Mouse (Mus musculus) midbrain, embryonic 15.5 days (tissue): Measurements from ENCODE around the gene Pawr. TPM values are rescaled to one million over a fixed set of nuclear protein-coding genes. Genes with fewer than 3 reads are reported as not detected.

Source experiments
- ATAC-seq: fragments of 200-750 bp; cut with Nextera tagmentation; replicated peaks from 2 replicates; pipeline ENCODE4 v1.8.0; 2017; ENCODE audit warnings: moderate TSS enrichment
- H3K27ac ChIP-seq: fragments of 300-500 bp; sonication (generic); 2 replicates; pipeline ENCODE4 v1.5.1; 2015; ENCODE audit warnings: mild to moderate bottlenecking, inconsistent platforms
- H3K27me3 ChIP-seq: fragments of 300-500 bp; sonication (generic); replicated peaks from 2 replicates; pipeline ENCODE4 v1.6.1; 2015; ENCODE audit warnings: inconsistent platforms
- H3K36me3 ChIP-seq: fragments of 300-500 bp; sonication (generic); replicated peaks from 2 replicates; pipeline ENCODE4 v1.6.1; 2015; ENCODE audit warnings: inconsistent platforms
- H3K4me1 ChIP-seq: fragments of 300-500 bp; sonication (generic); 2 replicates; pipeline ENCODE4 v1.6.1; 2015; ENCODE audit warnings: inconsistent platforms
- H3K4me2 ChIP-seq: fragments of 300-500 bp; sonication (generic); 2 replicates; pipeline ENCODE4 v1.6.1; 2015; ENCODE audit warnings: inconsistent platforms, mild to moderate bottlenecking, moderate library complexity
- H3K4me3 ChIP-seq: fragments of 300-500 bp; sonication (generic); 2 replicates; pipeline ENCODE4 v1.5.1; 2015; ENCODE audit warnings: mild to moderate bottlenecking, inconsistent platforms
- H3K9ac ChIP-seq: fragments of 300-500 bp; sonication (generic); 2 replicates; pipeline ENCODE4 v1.6.1; 2015; ENCODE audit warnings: mild to moderate bottlenecking, inconsistent platforms
- H3K9me3 ChIP-seq: fragments of 300-500 bp; sonication (generic); 2 replicates; pipeline ENCODE4 v1.6.1; 2016; ENCODE audit warnings: inconsistent platforms
- WGBS: fragments of 180-500 bp; shearing (Covaris S2); methylation state at CpG from one replicate; pipeline ENCODE4 v1.1.7; 2015; ENCODE audit warnings: mixed read lengths; 5-methylcytosine and 5-hydroxymethylcytosine counted together
- polyA plus RNA-seq: library from polyadenylated mRNA; unstranded; fragments of >200 nt; fragmentation: Nextera tagmentation; extraction: Ambion mirVana; gene quantifications from 2 replicates; pipeline ENCODE4 v1.2.1, GENCODE M21; 2015

Pawr gene
- polyA plus RNA-seq, 1 experiment from 2014 or later, result 2.5 TPM

DNA sequence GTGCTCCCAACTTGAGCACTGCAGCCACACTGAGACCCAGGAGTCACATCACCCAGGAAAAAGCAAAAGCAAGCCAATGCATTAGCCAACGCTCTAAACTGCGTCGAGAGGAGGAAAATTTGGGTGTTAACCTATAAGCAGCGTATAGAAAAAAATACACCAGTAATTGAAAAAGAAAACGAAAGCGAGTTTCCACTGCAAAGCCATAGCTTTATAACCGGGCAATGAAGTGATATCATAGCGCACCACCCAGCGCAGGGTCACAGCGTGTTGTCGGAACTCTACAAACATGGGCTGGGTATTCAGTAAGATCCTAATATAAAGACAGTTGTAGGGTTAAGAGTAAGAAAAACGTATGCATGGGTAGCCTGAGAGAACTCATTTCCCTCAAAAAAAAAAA is 2.9 kb upstream of the Pawr start:
- H3K9me3 ChIP-seq, result no peaks in the 10 kb centered on the region
- no peak overlapping the region for H3K4me3 ChIP-seq
- H3K36me3 ChIP-seq, result no peaks in the 10 kb centered on the region
- WGBS, result 89% methylated on average over 12 of the region's 12 CpGs
- peaks cover 20% of the 10 kb centered on the region for H3K4me1 ChIP-seq
- no peak for ATAC-seq
- H3K27me3 ChIP-seq, result peaks cover 24% of the 10 kb centered on the region
- H3K4me2 ChIP-seq, result no peak overlapping the region
- no peak overlapping the region for H3K9ac ChIP-seq
- H3K27ac ChIP-seq, result no peak overlapping the region

DNA sequence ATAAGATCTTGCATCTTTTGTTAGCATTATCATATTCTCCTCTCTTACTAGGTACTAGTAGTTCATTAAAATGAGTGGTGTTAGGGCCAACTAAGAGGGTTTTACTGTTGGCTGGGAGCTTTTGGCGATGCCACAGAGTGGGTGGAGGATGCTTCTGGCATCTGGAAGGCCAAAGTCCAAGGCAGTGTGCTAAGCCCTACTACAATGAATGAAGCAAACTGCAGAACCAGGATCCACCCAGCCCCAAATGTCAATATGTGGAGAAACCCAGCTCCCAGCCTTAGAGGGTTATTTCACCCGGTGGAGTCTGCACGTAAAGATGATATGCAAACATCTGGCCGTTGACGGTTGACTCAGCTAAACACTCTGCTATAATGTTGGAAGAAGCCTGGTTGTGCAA is 2.1 kb upstream of the Pawr start:
- ATAC-seq, result no peak
- Histone ChIP-seq H3K9me3 (no peaks in the 10 kb centered on the region), H3K36me3 (no peaks in the 10 kb centered on the region), H3K9ac (no peak overlapping the region), H3K4me1 (peaks cover 20% of the 10 kb centered on the region), H3K4me3 (no peak overlapping the region), H3K4me2 (no peak overlapping the region), H3K27me3 (peaks cover 24% of the 10 kb centered on the region), H3K27ac (no peak overlapping the region)
- 85% methylated on average over 5 of the region's 5 CpGs for WGBS

DNA sequence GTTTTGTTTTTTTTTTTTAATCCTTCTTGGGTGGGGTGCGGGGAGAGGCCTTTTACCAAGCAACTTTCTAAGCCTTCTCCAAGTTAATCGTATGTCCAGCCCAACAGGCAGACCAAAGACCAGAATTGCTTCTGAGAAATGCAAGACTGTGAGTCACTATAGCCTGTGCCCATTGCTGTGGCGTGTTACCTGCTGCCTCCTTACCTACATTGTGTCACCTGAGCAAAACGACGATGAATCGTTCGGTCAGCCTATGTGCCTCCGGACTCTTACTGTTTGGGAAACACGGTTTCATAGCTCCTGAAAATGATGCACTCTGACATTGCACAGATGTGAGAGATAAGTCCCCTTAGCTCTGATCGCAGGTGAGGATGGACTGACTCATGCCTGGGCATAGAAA is 957 bp upstream of the Pawr start:
- no peak overlapping the region for H3K27ac ChIP-seq
- no peaks in the 10 kb centered on the region for H3K9me3 ChIP-seq
- H3K27me3 ChIP-seq, result peaks cover 24% of the 10 kb centered on the region
- 7% methylated on average over 10 of the region's 10 CpGs for WGBS
- peak overlapping the region; percentile 68 for H3K4me3 ChIP-seq
- H3K4me2 ChIP-seq, result peak overlapping the region; percentile 99
- peaks cover 20% of the 10 kb centered on the region for H3K4me1 ChIP-seq
- H3K36me3 ChIP-seq, result no peaks in the 10 kb centered on the region
- ATAC-seq, result no peak
- no peak overlapping the region for H3K9ac ChIP-seq

DNA sequence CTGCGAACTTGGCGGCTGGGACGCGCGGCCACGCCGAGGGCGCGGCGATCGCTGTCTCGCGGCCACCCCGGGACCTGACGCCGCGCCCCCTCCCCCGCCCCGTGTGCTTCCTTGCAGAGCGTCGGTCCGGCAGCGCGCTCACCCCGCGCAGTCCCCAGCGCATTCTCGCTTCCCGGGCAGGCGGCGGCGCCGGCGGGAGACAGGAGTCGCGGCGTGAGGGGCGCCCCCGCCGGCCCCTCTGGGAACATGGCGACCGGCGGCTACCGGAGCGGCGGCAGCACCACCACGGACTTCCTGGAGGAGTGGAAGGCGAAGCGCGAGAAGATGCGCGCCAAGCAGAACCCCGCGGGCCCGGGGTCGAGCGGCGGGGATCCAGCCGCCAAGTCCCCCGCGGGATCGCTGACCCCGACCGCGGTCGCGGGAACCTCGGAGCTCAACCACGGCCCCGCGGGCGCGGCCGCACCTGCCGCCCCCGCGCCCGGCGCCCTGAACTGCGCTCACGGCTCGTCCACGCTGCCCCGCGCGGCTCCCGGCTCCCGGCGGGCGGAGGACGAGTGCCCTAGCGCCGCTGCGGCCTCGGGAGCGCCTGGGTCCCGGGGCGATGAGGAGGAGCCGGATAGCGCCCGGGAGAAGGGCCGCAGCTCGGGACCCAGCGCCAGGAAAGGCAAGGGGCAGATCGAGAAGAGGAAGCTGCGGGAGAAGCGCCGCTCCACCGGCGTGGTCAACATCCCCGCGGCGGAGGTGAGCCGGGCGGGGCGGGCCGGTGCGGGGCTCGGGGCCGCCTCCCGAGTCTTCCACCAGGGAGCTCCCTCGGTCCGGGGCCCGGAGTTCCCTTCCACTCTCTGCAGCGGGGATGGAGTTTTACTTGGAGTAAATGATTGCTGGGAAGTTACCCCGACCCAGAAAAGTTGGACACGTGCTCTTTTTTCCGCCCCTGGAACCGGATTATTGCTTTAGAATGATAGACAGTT is 935 bp downstream of the Pawr start:
- peak; percentile 78 for ATAC-seq
- Histone ChIP-seq H3K4me3 (peak overlapping the region; percentile 68), H3K36me3 (no peaks in the 10 kb centered on the region), H3K4me2 (peak overlapping the region; percentile 99), H3K4me1 (peaks cover 20% of the 10 kb centered on the region), H3K27ac (no peak overlapping the region), H3K9ac (peak overlapping the region; percentile 45), H3K9me3 (no peaks in the 10 kb centered on the region), H3K27me3 (peaks cover 24% of the 10 kb centered on the region)
- under 1% methylated on average over 117 of the region's 129 CpGs for WGBS

DNA sequence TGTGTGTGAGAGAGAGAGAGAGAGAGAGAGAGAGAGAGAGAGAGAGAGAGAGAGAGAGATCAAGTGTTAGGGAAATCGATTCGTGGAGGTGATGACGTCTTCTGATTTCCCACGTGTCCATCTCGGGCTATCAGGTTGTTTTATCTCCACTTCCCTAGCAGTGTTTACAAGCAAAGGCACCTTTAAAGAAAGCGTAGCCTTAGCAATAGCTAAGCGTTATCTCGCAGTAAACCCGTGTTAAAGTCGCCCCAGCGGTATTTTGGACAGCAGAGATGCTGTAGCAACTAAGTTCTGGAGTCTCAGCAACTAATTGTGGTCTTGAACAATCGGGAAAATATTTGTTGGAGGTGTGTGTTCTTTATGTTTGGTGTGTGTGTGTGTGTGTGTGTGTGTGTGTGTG is 1.7 kb downstream of the Pawr start:
- Histone ChIP-seq H3K9ac (no peak overlapping the region), H3K4me1 (peaks cover 20% of the 10 kb centered on the region), H3K9me3 (no peaks in the 10 kb centered on the region), H3K27me3 (peaks cover 24% of the 10 kb centered on the region), H3K36me3 (no peaks in the 10 kb centered on the region), H3K4me3 (peak overlapping the region; percentile 68), H3K27ac (no peak overlapping the region), H3K4me2 (peak overlapping the region; percentile 99)
- no peak for ATAC-seq
- 5% methylated on average over 12 of the region's 12 CpGs for WGBS

DNA sequence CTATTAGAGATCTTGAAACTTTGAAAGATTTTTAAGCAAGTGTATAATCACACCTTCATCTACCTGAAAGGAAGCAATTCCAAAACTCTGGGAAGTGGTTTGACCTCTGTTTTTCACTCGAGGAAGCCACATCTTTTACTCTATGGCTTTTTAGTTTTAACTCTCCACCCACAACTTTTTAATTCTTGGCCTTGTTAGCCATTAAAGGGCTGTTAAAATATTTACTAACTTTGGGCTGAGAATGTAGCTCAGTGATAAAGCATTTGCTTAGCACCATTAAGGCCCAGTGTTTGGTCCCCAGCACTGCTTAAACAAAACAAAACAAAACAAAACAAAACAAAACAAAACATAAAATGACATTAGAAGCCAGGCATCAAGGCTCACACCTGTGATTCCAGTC is 2.2 kb downstream of the Pawr start:
- Histone ChIP-seq H3K4me2 (peak overlapping the region; percentile 99), H3K27me3 (peaks cover 24% of the 10 kb centered on the region), H3K27ac (no peak overlapping the region), H3K4me3 (no peak overlapping the region), H3K9ac (no peak overlapping the region), H3K36me3 (no peaks in the 10 kb centered on the region), H3K4me1 (peaks cover 20% of the 10 kb centered on the region), H3K9me3 (no peaks in the 10 kb centered on the region)
- WGBS, result 44% methylated on average over 1 of the region's 1 CpGs
- ATAC-seq, result no peak

DNA sequence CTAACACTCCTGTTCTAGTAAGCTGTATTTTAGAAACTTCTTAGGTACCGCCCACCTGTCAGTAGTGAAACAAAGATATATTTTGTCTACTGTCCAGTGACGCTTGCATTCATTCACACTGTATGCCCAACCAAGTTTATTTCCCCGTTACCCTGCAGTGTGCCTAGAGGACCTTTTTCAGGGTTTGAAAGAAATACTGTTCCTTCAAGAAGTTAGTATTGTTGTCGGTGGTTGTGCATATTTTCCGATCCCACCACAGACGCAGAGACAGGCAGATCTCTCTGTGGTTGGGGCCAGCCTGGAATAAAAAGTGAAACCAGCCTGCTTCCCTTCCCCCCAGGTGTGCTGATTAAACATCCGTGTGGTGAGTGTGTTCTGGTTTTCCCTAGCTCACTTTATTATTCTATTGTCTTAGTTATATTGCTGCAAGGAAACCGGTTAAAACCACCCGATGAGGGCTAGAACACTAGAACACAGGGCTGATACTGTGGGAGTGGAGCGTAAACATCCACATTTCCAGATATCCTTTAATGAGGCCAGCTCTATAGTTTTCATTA is 3.9 kb downstream of the Pawr start:
- Histone ChIP-seq H3K4me1 (peaks cover 20% of the 10 kb centered on the region), H3K9ac (no peak overlapping the region), H3K36me3 (no peaks in the 10 kb centered on the region), H3K27ac (no peak overlapping the region), H3K9me3 (no peaks in the 10 kb centered on the region), H3K4me3 (no peak overlapping the region), H3K27me3 (peaks cover 15% of the 10 kb centered on the region), H3K4me2 (no peak overlapping the region)
- 89% methylated on average over 10 of the region's 10 CpGs for WGBS
- ATAC-seq, result no peak

DNA sequence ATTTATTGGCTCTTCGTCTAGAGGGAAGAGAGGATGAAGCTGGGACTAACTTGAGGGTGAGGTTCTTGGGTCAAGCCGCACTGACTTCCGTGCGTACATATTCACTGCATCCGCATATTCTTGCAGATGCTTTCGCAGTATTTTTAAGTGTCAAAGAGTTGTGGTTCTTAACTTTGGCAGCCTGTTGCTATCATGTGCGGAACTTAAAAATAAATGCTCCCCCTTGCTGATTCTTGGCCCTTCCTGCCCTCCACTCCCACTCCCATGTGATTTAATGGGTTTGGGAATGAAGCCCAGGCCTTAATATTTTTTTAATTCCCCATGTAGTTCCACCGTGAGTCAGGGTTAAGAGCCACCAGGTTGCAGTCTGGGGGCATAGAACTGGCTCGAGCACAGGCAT is 4.7 kb downstream of the Pawr start:
- Histone ChIP-seq H3K27me3 (peaks cover 8% of the 10 kb centered on the region; the same call in 1 of the 2 replicates), H3K9ac (no peak overlapping the region), H3K4me1 (peaks cover 16% of the 10 kb centered on the region), H3K9me3 (no peaks in the 10 kb centered on the region), H3K27ac (no peak overlapping the region), H3K4me2 (no peak overlapping the region), H3K36me3 (no peaks in the 10 kb centered on the region), H3K4me3 (no peak overlapping the region)
- ATAC-seq, result no peak
- WGBS, result 82% methylated on average over 9 of the region's 9 CpGs

DNA sequence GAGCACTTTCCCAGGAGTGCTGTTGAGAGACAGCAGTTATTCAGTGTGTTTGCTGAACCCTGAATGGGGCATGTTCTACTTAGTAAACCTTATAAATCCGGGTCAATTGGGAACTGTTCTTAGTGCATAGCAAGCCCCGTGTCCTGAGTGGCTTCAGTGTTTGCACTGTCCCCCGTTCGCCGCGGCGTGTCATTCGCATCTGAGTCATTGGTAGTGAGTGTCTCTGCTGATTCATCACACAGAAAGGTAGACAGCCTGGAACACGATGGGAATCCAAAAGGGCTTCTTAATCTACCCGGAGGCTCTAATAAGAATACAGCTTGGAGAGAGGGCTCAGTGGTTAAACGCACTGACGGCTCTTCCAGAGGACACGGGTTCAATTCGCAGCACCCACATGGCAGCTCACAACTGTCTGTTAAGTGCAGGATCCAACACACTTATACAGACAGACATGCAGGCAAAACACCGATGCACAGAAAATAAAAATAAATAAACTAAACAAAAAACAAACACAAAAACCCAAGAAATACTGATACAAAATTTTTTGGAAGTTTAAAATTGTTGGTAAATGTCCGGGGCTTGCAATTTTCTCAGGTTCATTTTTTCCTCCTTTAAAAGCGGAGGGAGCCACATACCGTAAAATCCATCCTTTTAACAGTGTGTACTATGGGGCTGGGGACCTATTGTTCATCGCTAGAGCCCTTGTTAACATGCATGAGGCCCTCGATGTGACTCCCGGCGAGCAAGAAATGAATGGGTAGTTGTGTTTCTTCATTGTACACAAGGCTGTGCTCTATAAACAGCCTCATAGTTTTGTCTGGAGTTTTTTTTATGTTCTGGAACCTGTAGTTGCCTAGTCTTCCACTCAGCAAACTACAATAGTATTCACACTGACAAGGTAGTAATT is 6.4 kb downstream of the Pawr start:
- Histone ChIP-seq H3K4me3 (no peak overlapping the region), H3K4me2 (no peak overlapping the region), H3K9me3 (no peaks in the 10 kb centered on the region), H3K4me1 (peaks cover 5% of the 10 kb centered on the region), H3K27me3 (peaks cover under 1% of the 10 kb centered on the region; the same call in 1 of the 2 replicates), H3K27ac (no peak overlapping the region), H3K36me3 (no peaks in the 10 kb centered on the region), H3K9ac (no peak overlapping the region)
- no peak for ATAC-seq
- 33% methylated on average over 22 of the region's 22 CpGs for whole genome bisulfite sequencing

DNA sequence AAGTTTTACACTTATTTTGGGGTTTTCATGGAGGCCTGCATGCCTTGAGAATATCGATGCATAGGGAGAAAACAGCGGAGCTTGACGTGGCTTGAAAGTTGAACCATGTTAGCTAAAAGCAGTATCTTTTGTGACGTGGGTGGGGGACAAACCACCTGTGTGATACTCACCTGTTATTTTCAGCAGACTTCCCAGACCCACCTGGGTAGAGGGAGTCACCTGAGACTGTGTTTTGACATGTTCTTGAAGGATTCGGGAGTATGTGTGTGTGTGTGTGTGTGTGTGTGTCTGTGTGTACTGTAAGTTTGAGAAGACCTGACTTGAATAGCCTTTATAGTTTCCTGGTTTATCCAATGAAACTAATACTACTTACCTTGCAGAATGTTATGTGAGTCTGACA is 7.2 kb downstream of the Pawr start:
- Histone ChIP-seq H3K9ac (no peak overlapping the region), H3K4me2 (no peak overlapping the region), H3K27ac (no peak overlapping the region), H3K4me3 (no peak overlapping the region), H3K36me3 (no peaks in the 10 kb centered on the region), H3K9me3 (no peaks in the 10 kb centered on the region), H3K4me1 (no peaks in the 10 kb centered on the region), H3K27me3 (no peaks in the 10 kb centered on the region; the same call in 1 of the 2 replicates)
- WGBS, result 83% methylated on average over 5 of the region's 5 CpGs
- no peak for ATAC-seq

DNA sequence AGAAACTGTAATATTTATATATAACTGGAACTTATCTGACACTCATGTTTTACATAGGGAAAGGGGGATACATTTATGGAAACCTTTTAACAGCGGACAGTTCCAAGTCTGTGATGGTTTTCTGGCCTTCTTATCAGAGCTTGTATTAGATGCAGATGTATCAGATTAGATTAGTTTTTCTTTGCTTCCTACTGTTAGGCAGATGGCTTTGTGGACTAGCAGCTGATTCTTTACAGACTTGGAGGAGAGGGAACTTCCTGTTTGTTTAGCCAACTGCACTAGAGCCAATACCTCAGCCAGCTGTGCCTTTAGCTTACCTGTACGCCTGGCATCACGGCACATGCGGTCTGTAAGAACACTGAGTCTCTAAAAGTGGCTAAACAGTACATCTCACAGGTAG is 8.0 kb downstream of the Pawr start:
- Histone ChIP-seq H3K36me3 (no peaks in the 10 kb centered on the region), H3K4me1 (no peaks in the 10 kb centered on the region), H3K27ac (no peak overlapping the region), H3K27me3 (no peaks in the 10 kb centered on the region), H3K9ac (no peak overlapping the region), H3K4me3 (no peak overlapping the region), H3K4me2 (no peak overlapping the region), H3K9me3 (no peaks in the 10 kb centered on the region)
- no peak for ATAC-seq
- WGBS, result 96% methylated on average over 4 of the region's 4 CpGs

DNA sequence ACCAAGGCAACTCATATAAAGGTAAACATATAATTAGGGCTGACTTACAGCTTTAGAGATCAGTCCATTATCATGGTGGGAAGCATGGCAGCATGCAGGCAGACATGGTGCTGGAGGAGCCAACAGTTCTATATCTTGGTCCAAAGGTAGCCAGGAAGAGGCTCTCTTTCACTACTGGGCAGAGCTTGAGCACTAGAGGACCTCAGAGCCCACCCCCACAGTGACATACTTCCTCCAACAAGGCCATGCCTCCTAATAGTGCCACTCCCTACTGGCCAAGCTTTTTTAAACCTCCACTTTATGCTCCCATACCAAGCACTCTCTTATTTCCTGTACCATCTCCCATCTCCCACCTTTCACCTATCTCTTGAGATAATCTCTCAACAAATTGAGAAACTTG is 11.8 kb downstream of the Pawr start:
- no peaks in the 10 kb centered on the region for H3K27me3 ChIP-seq
- no peak overlapping the region for H3K27ac ChIP-seq
- H3K9ac ChIP-seq, result no peak overlapping the region
- no peaks in the 10 kb centered on the region for H3K9me3 ChIP-seq
- no peaks in the 10 kb centered on the region for H3K4me1 ChIP-seq
- no peak overlapping the region for H3K4me2 ChIP-seq
- H3K4me3 ChIP-seq, result no peak overlapping the region
- H3K36me3 ChIP-seq, result no peaks in the 10 kb centered on the region
- ATAC-seq, result no peak
